Mouse (Mus musculus): ENCODE results near the gene Sh2d5.

The Sh2d5 gene

GRCm38 (mm10) chr4:138259482-138259881 is 9.3 kb downstream of the Sh2d5 start:
- in situ Hi-C loops (cut with MseI, MboI), result no loop called here

GRCm38 (mm10) chr4:138261843-138262681 is 11.9 kb downstream of the Sh2d5 start:
- in situ Hi-C loops (cut with MseI, MboI), result no loop called here

- in situ Hi-C loops (cut with MseI, MboI), result no loop called here
Measured at GRCm38 (mm10) chr4:138267869-138268268, 17.7 kb downstream of the Sh2d5 start.

- in situ Hi-C loops (cut with MseI, MboI), result no loop called here
Measured at GRCm38 (mm10) chr4:138272011-138272997, 22.1 kb downstream of the Sh2d5 start.

- in situ Hi-C loops (cut with MseI, MboI), result no loop called here
Measured at GRCm38 (mm10) chr4:138278346-138278745, 28.1 kb downstream of the Sh2d5 start.

GRCm38 (mm10) chr4:138282834-138283233 is 32.6 kb downstream of the Sh2d5 start:
- in situ Hi-C loops (cut with MseI, MboI), result no loop called here

- in situ Hi-C loops (cut with MseI, MboI), result no loop called here
Measured at GRCm38 (mm10) chr4:138286411-138286810, 36.2 kb downstream of the Sh2d5 start.

- in situ Hi-C loops (cut with MseI, MboI), result no loop called here
Measured at GRCm38 (mm10) chr4:138288691-138289090, 38.5 kb downstream of the Sh2d5 start.

- in situ Hi-C loops (cut with MseI, MboI), result no loop called here
Measured at GRCm38 (mm10) chr4:138292028-138292427, 41.8 kb downstream of the Sh2d5 start.

- in situ Hi-C loops (cut with MseI, MboI), result no loop called here
Measured at GRCm38 (mm10) chr4:138293261-138293948, 43.2 kb downstream of the Sh2d5 start.

GRCm38 (mm10) chr4:138293949-138294550 is 43.8 kb downstream of the Sh2d5 start:
- in situ Hi-C loops (cut with MseI, MboI), result no loop called here

- in situ Hi-C loops (cut with MseI, MboI), result no loop called here
Measured at GRCm38 (mm10) chr4:138301271-138301780, 51.1 kb downstream of the Sh2d5 start.

GRCm38 (mm10) chr4:138303011-138303410 is 52.8 kb downstream of the Sh2d5 start:
- in situ Hi-C loops (cut with MseI, MboI), result no loop called here

- in situ Hi-C loops (cut with MseI, MboI), result no loop called here
Measured at GRCm38 (mm10) chr4:138303742-138304141, 53.5 kb downstream of the Sh2d5 start.

GRCm38 (mm10) chr4:138304340-138305104 is 54.3 kb downstream of the Sh2d5 start, which contains the start of gene Ddost:
TSS of gene Ddost (plus strand) at chr4:138304730.
- in situ Hi-C loops (cut with MseI, MboI), result no loop called here

- in situ Hi-C loops (cut with MseI, MboI), result no loop called here
Measured at GRCm38 (mm10) chr4:138307025-138307424, 56.8 kb downstream of the Sh2d5 start.

GRCm38 (mm10) chr4:138307739-138308138 is 57.5 kb downstream of the Sh2d5 start:
- in situ Hi-C loops (cut with MseI, MboI), result no loop called here

- in situ Hi-C loops (cut with MseI, MboI), result no loop called here
Measured at GRCm38 (mm10) chr4:138310311-138310910, 60.2 kb downstream of the Sh2d5 start.

Measured in mouse trophoblast stem cell (cell line).